Mouse (Mus musculus) kidney, postnatal 10 days (tissue): Measurements from ENCODE around the gene Rps16.

ENCODE experiments used
- DNase-seq: peaks from one replicate; pipeline ENCODE4 v3.0.0; 2021; ENCODE audit warnings: mixed read lengths

Rps16 gene

DNA sequence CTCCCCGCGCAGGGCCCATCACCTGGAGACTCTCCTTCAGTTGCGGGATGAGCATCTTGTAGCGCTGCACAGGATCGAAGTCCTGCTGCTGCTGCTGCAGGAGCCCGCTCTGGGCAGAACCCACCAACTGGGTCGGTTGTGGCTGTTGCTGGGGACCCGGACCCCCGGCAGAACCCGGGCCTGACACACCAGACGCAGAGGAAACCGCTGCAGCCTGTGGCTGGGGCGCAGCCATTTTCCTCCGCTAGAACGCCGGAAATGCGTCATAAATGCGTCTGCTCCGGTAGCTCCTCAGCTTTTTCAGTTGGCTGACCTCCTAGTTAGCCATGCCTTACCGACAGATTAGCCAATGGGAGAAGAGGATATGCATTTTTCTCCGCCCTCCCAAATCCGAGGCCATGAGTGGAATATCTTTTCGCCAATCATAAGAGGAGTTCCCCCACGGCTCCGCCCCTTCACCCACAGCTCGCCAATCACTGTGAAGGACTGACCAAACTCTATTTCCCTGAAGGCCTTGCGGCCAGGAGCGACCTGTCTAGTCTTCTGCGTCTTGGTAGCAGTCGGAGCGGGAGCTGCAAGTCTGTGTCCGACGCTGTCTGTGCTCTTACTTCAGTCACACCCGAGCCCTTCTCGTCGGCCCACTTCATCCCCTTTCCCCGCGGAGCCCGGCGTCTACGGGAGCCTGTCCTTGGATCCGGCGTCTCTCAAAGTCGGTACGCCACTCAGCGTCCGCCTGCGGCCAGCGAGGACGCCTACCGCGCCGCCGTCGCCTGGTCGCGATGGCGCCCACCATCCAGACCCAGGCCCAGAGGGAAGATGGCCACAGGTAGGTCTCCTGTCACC lies 42.2 kb downstream of the Rps16 start, which contains the start of the genes Med29 and Paf1:
Gene Med29, minus strand, starts transcription at position 280 of the 843 bp plus-strand sequence.
Gene Paf1, plus strand, starts transcription at position 523 of the 843 bp plus-strand sequence.
- peak; percentile 97 for DNase-seq

DNA sequence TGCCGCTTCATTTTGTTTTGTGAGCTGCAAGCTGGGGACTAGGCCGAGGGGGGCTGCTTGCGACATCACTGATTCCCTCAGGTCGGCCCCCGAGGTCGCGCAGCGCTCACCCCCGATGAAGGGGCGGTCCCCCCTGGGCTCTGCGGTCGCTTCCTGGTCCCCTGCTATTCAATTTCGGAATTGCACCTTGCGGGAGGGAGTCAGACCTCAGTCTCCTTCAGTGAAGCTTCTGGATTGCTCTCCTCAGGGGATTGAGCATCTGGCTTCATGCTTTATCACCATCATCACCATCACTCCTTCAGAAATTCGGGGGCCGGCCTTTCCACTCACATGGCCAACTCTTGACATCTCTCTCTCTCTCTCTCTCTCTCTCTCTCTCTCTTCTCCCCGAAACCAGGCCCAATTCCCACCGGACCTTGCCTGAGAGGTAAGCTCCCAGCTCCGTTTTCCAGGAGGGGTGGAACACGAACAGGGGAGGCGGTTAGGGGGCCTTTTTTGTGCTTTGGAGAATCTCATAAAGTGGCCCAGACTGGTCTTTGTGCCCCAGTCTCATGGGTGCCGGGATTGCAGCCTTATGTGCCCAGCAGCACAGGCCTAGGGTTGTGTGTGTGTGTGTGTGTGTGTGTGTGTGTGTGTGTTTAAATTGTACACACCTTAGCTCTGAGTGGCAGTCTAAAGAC lies 43.0 kb downstream of the Rps16 start:
- no peak for DNase-seq

- DNase-seq = no peak
Measured at GRCm38 (mm10) chr7:28395425-28395824, 45.0 kb downstream of the Rps16 start.

DNA sequence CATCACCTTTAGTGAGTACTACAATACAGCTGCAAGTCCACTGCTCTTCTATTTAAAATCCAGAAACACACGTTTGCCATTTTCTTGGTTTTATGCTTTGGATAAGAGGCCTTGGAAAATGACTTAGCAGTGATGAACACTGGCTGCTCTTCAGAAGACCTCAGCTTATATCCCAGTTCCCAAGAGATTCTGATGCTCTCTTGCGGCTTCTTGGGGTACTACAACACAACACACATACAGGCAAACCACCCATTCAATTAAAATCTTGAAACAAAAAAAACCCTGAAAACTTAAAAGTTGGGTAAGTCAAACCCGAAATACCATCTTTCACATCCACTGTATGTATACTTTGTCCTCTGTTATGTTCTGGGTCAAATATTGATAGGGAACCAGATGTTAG lies 47.5 kb downstream of the Rps16 start:
- peak; percentile 65 for DNase-seq

- DNase-seq = no peak
Measured at GRCm38 (mm10) chr7:28398696-28399340, 48.4 kb downstream of the Rps16 start.

- no peak for DNase-seq
Measured at GRCm38 (mm10) chr7:28401030-28401429, 50.6 kb downstream of the Rps16 start.

DNA sequence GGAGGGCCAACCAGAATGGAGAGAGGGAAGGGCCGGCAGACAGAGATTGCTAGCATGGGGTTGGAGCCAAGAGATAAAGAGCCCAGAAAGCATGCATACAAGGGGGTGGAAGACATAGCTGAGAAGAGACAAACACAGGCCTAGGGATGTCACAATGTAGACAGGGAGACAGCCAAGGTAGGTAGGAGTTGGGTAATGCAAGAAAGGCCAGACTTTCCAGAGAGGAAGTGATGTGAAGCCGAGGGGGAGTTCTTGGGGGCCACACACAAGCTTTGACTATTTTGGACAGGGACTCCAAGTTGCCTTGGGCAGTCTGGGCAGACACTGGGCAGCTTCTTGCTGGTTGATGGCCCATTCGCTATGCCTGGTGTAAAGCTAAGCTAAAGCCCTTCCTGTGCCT lies 51.5 kb downstream of the Rps16 start:
- DNase-seq = no peak
